Mouse (Mus musculus): ENCODE data around the gene Glb1l. TPM values are rescaled to one million over a fixed set of nuclear protein-coding genes. Genes with fewer than 3 reads are reported as not detected.

The Glb1l gene
- 23.0 and 25.4 TPM in 2 replicates for polyA plus RNA-seq (2015; fragmentation: Nextera tagmentation; extraction: Ambion mirVana)

GRCm38 (mm10) chr1:75210136-75211087 lies at the start of gene Glb1l, which contains the start of gene Stk16:
Glb1l (minus strand) TSS chr1:75210813.
Stk16 (plus strand) TSS chr1:75210838.
- peak; percentile 96 for ATAC-seq
- H3K27ac ChIP-seq (ENCODE audit: low read length) = peak within 1 kb of the TSS; percentile 9; the same call in 1 of the 2 replicates
- peaks cover 9% of the 10 kb centered on the region for H3K36me3 ChIP-seq (ENCODE audit: control insufficient read depth, insufficient read depth, low read length)
- H3K9me3 ChIP-seq (replicated peaks; ENCODE audit: control insufficient read depth, low read length, poor library complexity, severe bottlenecking) = no peaks in the 10 kb centered on the region
- peak within 1 kb of the TSS; percentile 85 for H3K9ac ChIP-seq (ENCODE audit: low read depth, low read length)
- WGBS = 6% methylated on average over 42 of the region's 42 CpGs
- peak within 1 kb of the TSS; percentile 98 for H3K4me2 ChIP-seq (ENCODE audit: low read length)
- H3K27me3 ChIP-seq (ENCODE audit: control insufficient read depth, insufficient read depth, low read depth, low read length) = no peaks in the 10 kb centered on the region
- peaks cover 41% of the 10 kb centered on the region for H3K4me1 ChIP-seq (ENCODE audit: control insufficient read depth, insufficient read depth, low read length)
- peak within 1 kb of the TSS; percentile 69 for H3K4me3 ChIP-seq (ENCODE audit: low read depth, low read length)

- Histone ChIP-seq H3K27ac (ENCODE audit: low read length) (no peak overlapping the region), H3K27me3 (ENCODE audit: control insufficient read depth, insufficient read depth, low read depth, low read length) (0 out of 2 replicates have a peak, but pooled peaks cover 6% of the 10 kb centered on the region), H3K4me3 (ENCODE audit: low read depth, low read length) (no peak overlapping the region), H3K36me3 (ENCODE audit: control insufficient read depth, insufficient read depth, low read length) (no peaks in the 10 kb centered on the region), H3K9ac (ENCODE audit: low read depth, low read length) (no peak overlapping the region), H3K4me2 (ENCODE audit: low read length) (no peak overlapping the region), H3K9me3 (replicated peaks; ENCODE audit: control insufficient read depth, low read length, poor library complexity, severe bottlenecking) (no peaks in the 10 kb centered on the region), H3K4me1 (ENCODE audit: control insufficient read depth, insufficient read depth, low read length) (peaks cover 2% of the 10 kb centered on the region; the same call in 1 of the 2 replicates)
- 78% methylated on average over 10 of the region's 10 CpGs for WGBS
- no peak for ATAC-seq
Measured at GRCm38 (mm10) chr1:75255516-75256046, 45.0 kb upstream of the Glb1l start.

- ATAC-seq = no peak
- no peak overlapping the region for H3K27ac ChIP-seq (ENCODE audit: low read length)
- WGBS = 57% methylated on average over 8 of the region's 8 CpGs
Measured at GRCm38 (mm10) chr1:75254625-75255013, 44.0 kb upstream of the Glb1l start.

GRCm38 (mm10) chr1:75253849-75254624 lies 43.4 kb upstream of the Glb1l start:
- Histone ChIP-seq H3K36me3 (ENCODE audit: control insufficient read depth, insufficient read depth, low read length) (no peaks in the 10 kb centered on the region), H3K27me3 (ENCODE audit: control insufficient read depth, insufficient read depth, low read depth, low read length) (0 out of 2 replicates have a peak, but pooled peaks cover 4% of the 10 kb centered on the region), H3K9ac (ENCODE audit: low read depth, low read length) (no peak overlapping the region), H3K4me3 (ENCODE audit: low read depth, low read length) (no peak overlapping the region), H3K27ac (ENCODE audit: low read length) (no peak overlapping the region), H3K4me2 (ENCODE audit: low read length) (no peak overlapping the region), H3K9me3 (replicated peaks; ENCODE audit: control insufficient read depth, low read length, poor library complexity, severe bottlenecking) (no peaks in the 10 kb centered on the region), H3K4me1 (ENCODE audit: control insufficient read depth, insufficient read depth, low read length) (peaks cover 2% of the 10 kb centered on the region; the same call in 1 of the 2 replicates)
- WGBS = 64% methylated on average over 16 of the region's 16 CpGs
- no peak for ATAC-seq

More at GRCm38 (mm10) chr1:75254625-75255013, 44.0 kb upstream of the Glb1l start:
- Histone ChIP-seq H3K36me3 (ENCODE audit: control insufficient read depth, insufficient read depth, low read length) (no peaks in the 10 kb centered on the region), H3K9ac (ENCODE audit: low read depth, low read length) (no peak overlapping the region), H3K4me1 (ENCODE audit: control insufficient read depth, insufficient read depth, low read length) (peaks cover 2% of the 10 kb centered on the region; the same call in 1 of the 2 replicates), H3K9me3 (replicated peaks; ENCODE audit: control insufficient read depth, low read length, poor library complexity, severe bottlenecking) (no peaks in the 10 kb centered on the region), H3K4me2 (ENCODE audit: low read length) (no peak overlapping the region), H3K4me3 (ENCODE audit: low read depth, low read length) (no peak overlapping the region), H3K27me3 (ENCODE audit: control insufficient read depth, insufficient read depth, low read depth, low read length) (0 out of 2 replicates have a peak, but pooled peaks cover 4% of the 10 kb centered on the region)

GRCm38 (mm10) chr1:75253029-75253428 lies 42.4 kb upstream of the Glb1l start:
- Histone ChIP-seq H3K36me3 (ENCODE audit: control insufficient read depth, insufficient read depth, low read length) (no peaks in the 10 kb centered on the region), H3K4me3 (ENCODE audit: low read depth, low read length) (no peak overlapping the region), H3K27ac (ENCODE audit: low read length) (no peak overlapping the region), H3K4me1 (ENCODE audit: control insufficient read depth, insufficient read depth, low read length) (peaks cover 2% of the 10 kb centered on the region; the same call in 1 of the 2 replicates), H3K27me3 (ENCODE audit: control insufficient read depth, insufficient read depth, low read depth, low read length) (0 out of 2 replicates have a peak, but pooled peaks cover 2% of the 10 kb centered on the region), H3K9me3 (replicated peaks; ENCODE audit: control insufficient read depth, low read length, poor library complexity, severe bottlenecking) (no peaks in the 10 kb centered on the region), H3K9ac (ENCODE audit: low read depth, low read length) (no peak overlapping the region), H3K4me2 (ENCODE audit: low read length) (no peak overlapping the region)
- ATAC-seq = no peak
- 77% methylated on average over 16 of the region's 16 CpGs for WGBS

- ATAC-seq = no peak
- Histone ChIP-seq H3K9ac (ENCODE audit: low read depth, low read length) (no peak overlapping the region), H3K4me3 (ENCODE audit: low read depth, low read length) (no peak overlapping the region), H3K27me3 (ENCODE audit: control insufficient read depth, insufficient read depth, low read depth, low read length) (no peaks in the 10 kb centered on the region), H3K9me3 (replicated peaks; ENCODE audit: control insufficient read depth, low read length, poor library complexity, severe bottlenecking) (no peaks in the 10 kb centered on the region), H3K4me2 (ENCODE audit: low read length) (no peak overlapping the region), H3K36me3 (ENCODE audit: control insufficient read depth, insufficient read depth, low read length) (no peaks in the 10 kb centered on the region), H3K27ac (ENCODE audit: low read length) (no peak overlapping the region), H3K4me1 (ENCODE audit: control insufficient read depth, insufficient read depth, low read length) (peaks cover 2% of the 10 kb centered on the region; the same call in 1 of the 2 replicates)
- 77% methylated on average over 13 of the region's 13 CpGs for WGBS
Measured at GRCm38 (mm10) chr1:75252308-75252707, 41.7 kb upstream of the Glb1l start.

GRCm38 (mm10) chr1:75251112-75251970 lies 40.7 kb upstream of the Glb1l start:
- Histone ChIP-seq H3K4me2 (ENCODE audit: low read length) (peak overlapping the region; percentile 48), H3K9me3 (replicated peaks; ENCODE audit: control insufficient read depth, low read length, poor library complexity, severe bottlenecking) (no peaks in the 10 kb centered on the region), H3K27me3 (ENCODE audit: control insufficient read depth, insufficient read depth, low read depth, low read length) (no peaks in the 10 kb centered on the region), H3K36me3 (ENCODE audit: control insufficient read depth, insufficient read depth, low read length) (no peaks in the 10 kb centered on the region), H3K27ac (ENCODE audit: low read length) (no peak overlapping the region), H3K9ac (ENCODE audit: low read depth, low read length) (peak overlapping the region; percentile 6; the same call in 1 of the 2 replicates), H3K4me1 (ENCODE audit: control insufficient read depth, insufficient read depth, low read length) (peaks cover 2% of the 10 kb centered on the region; the same call in 1 of the 2 replicates), H3K4me3 (ENCODE audit: low read depth, low read length) (peak overlapping the region; percentile 12)
- WGBS = 7% methylated on average over 21 of the region's 22 CpGs
- ATAC-seq = peak; percentile 32; the same call in 1 of the 2 replicates

- no peaks in the 10 kb centered on the region for H3K9me3 ChIP-seq (replicated peaks; ENCODE audit: control insufficient read depth, low read length, poor library complexity, severe bottlenecking)
- peaks cover 2% of the 10 kb centered on the region; the same call in 1 of the 2 replicates for H3K4me1 ChIP-seq (ENCODE audit: control insufficient read depth, insufficient read depth, low read length)
- H3K9ac ChIP-seq (ENCODE audit: low read depth, low read length) = no peak overlapping the region
- H3K4me3 ChIP-seq (ENCODE audit: low read depth, low read length) = no peak overlapping the region
- WGBS = 59% methylated on average over 3 of the region's 3 CpGs
- ATAC-seq = no peak
- H3K27me3 ChIP-seq (ENCODE audit: control insufficient read depth, insufficient read depth, low read depth, low read length) = no peaks in the 10 kb centered on the region
- H3K36me3 ChIP-seq (ENCODE audit: control insufficient read depth, insufficient read depth, low read length) = no peaks in the 10 kb centered on the region
- H3K4me2 ChIP-seq (ENCODE audit: low read length) = no peak overlapping the region
- H3K27ac ChIP-seq (ENCODE audit: low read length) = no peak overlapping the region
Measured at GRCm38 (mm10) chr1:75250498-75250897, 39.9 kb upstream of the Glb1l start.

Measured in midbrain, embryonic 16.5 days (tissue).